Mouse (Mus musculus) E14TG2a.4 (cell line): Measurements from ENCODE around the gene Eif4a1.

Source experiments
- H3K27me3 ChIP-seq: 2 replicates; pipeline ENCODE4 v1.6.1; 2014; ENCODE audit warnings: low read length, control low read depth; ENCODE audit not compliant: insufficient read depth
- H3K36me3 ChIP-seq: 2 replicates; pipeline ENCODE4 v1.6.1; 2014; ENCODE audit warnings: low read length, control low read depth; ENCODE audit not compliant: insufficient read depth
- H3K4me1 ChIP-seq: replicated peaks from 2 replicates; pipeline ENCODE4 v1.6.1; 2014; ENCODE audit warnings: low read depth, low read length, control low read depth
- H3K4me3 ChIP-seq: replicated peaks from 2 replicates; pipeline ENCODE4 v1.5.1; 2014; ENCODE audit warnings: mild to moderate bottlenecking, low read length
- H3K9me3 ChIP-seq: 2 replicates; pipeline ENCODE4 v1.6.1; 2014; ENCODE audit warnings: low read length, control low read depth
- CTCF ChIP-seq: conservative IDR thresholded peaks from 2 replicates; pipeline ENCODE4 v1.5.1; 2014; ENCODE audit warnings: low read length
- NANOG ChIP-seq: IDR thresholded peaks from 2 replicates; pipeline ENCODE4 v1.6.1; 2014; ENCODE audit warnings: borderline replicate concordance, low read length, mixed read lengths
- POU5F1 ChIP-seq: IDR thresholded peaks from 2 replicates; pipeline ENCODE4 v1.6.1; 2014; ENCODE audit warnings: low read length, borderline replicate concordance

Gene Eif4a1

GRCm38 (mm10) chr11:69712954-69713672 is 40.9 kb upstream of the Eif4a1 start:
- Histone ChIP-seq H3K4me3 (peak overlapping the region; percentile 45), H3K9me3 (no peaks in the 10 kb centered on the region), H3K36me3 (no peaks in the 10 kb centered on the region), H3K27me3 (no peaks in the 10 kb centered on the region), H3K4me1 (peaks cover 79% of the 10 kb centered on the region)
- no peak for TF ChIP-seq CTCF
- TF ChIP-seq NANOG, result no peak
- TF ChIP-seq POU5F1, result no peak

GRCm38 (mm10) chr11:69711082-69711481 is 38.9 kb upstream of the Eif4a1 start:
- Histone ChIP-seq H3K27me3 (no peaks in the 10 kb centered on the region), H3K4me1 (peaks cover 85% of the 10 kb centered on the region), H3K4me3 (no peak overlapping the region), H3K36me3 (no peaks in the 10 kb centered on the region), H3K9me3 (no peaks in the 10 kb centered on the region)
- no peak for TF ChIP-seq NANOG
- no peak for TF ChIP-seq CTCF
- TF ChIP-seq POU5F1, result no peak

GRCm38 (mm10) chr11:69710470-69710869 is 38.2 kb upstream of the Eif4a1 start:
- no peak for TF ChIP-seq CTCF
- no peak for TF ChIP-seq NANOG
- no peak for TF ChIP-seq POU5F1
- Histone ChIP-seq H3K36me3 (no peaks in the 10 kb centered on the region), H3K9me3 (no peaks in the 10 kb centered on the region), H3K4me1 (peaks cover 82% of the 10 kb centered on the region), H3K27me3 (no peaks in the 10 kb centered on the region), H3K4me3 (no peak overlapping the region)

- no peaks in the 10 kb centered on the region for H3K27me3 ChIP-seq
- peak overlapping the region; percentile 35 for H3K4me3 ChIP-seq
- H3K36me3 ChIP-seq, result no peaks in the 10 kb centered on the region
- TF ChIP-seq CTCF (no peak), NANOG (no peak), POU5F1 (no peak)
- H3K4me1 ChIP-seq, result peaks cover 82% of the 10 kb centered on the region
- H3K9me3 ChIP-seq, result no peaks in the 10 kb centered on the region
These were observed 37.6 kb upstream of the Eif4a1 start for GRCm38 (mm10) chr11:69709554-69710446.

GRCm38 (mm10) chr11:69708614-69709265 is 36.5 kb upstream of the Eif4a1 start:
- H3K4me1 ChIP-seq, result peaks cover 75% of the 10 kb centered on the region
- TF ChIP-seq NANOG (no peak), POU5F1 (no peak), CTCF (no peak)
- H3K36me3 ChIP-seq, result no peaks in the 10 kb centered on the region

GRCm38 (mm10) chr11:69707873-69708381 is 35.7 kb upstream of the Eif4a1 start:
- H3K4me3 ChIP-seq, result peak overlapping the region; percentile 14; the same call in 1 of the 2 replicates
- TF ChIP-seq NANOG (no peak), CTCF (no peak)
- H3K4me1 ChIP-seq, result peaks cover 72% of the 10 kb centered on the region
- H3K9me3 ChIP-seq, result no peaks in the 10 kb centered on the region
- H3K27me3 ChIP-seq, result no peaks in the 10 kb centered on the region
- no peaks in the 10 kb centered on the region for H3K36me3 ChIP-seq

More at GRCm38 (mm10) chr11:69708614-69709265, 36.5 kb upstream of the Eif4a1 start:
- no peaks in the 10 kb centered on the region for H3K27me3 ChIP-seq
- H3K4me3 ChIP-seq, result peak overlapping the region; percentile 14; the same call in 1 of the 2 replicates
- no peaks in the 10 kb centered on the region for H3K9me3 ChIP-seq

GRCm38 (mm10) chr11:69707480-69707847 is 35.2 kb upstream of the Eif4a1 start:
- TF ChIP-seq POU5F1 (no peak), CTCF (no peak), NANOG (no peak)
- H3K4me3 ChIP-seq, result peak overlapping the region; percentile 67

More at GRCm38 (mm10) chr11:69707480-69707847, 35.2 kb upstream of the Eif4a1 start:
- peaks cover 76% of the 10 kb centered on the region for H3K4me1 ChIP-seq
- H3K27me3 ChIP-seq, result no peaks in the 10 kb centered on the region
- no peaks in the 10 kb centered on the region for H3K36me3 ChIP-seq
- H3K9me3 ChIP-seq, result no peaks in the 10 kb centered on the region
